Mouse (Mus musculus) olfactory bulb, adult 2 months (tissue): Measurements from ENCODE around the gene Sh2d4b.

Experiments used
- CTCF ChIP-seq: fragments of 200-500 bp; IDR thresholded peaks from 2 replicates; pipeline ENCODE4 v1.5.1; 2012; ENCODE audit warnings: low read depth, mild to moderate bottlenecking, low read length, moderate library complexity; ENCODE audit not compliant: insufficient read depth
- POLR2A ChIP-seq: fragments of 200-500 bp; IDR thresholded peaks from 2 replicates; pipeline ENCODE4 v1.6.1; 2012; ENCODE audit warnings: mild to moderate bottlenecking, low read depth, low read length, moderate library complexity; ENCODE audit not compliant: insufficient read depth

GRCm38 (mm10) chr14:40830505-40830904 lies 62.6 kb downstream of the Sh2d4b start:
- TF ChIP-seq CTCF: no peak
- TF ChIP-seq POLR2A: no peak
